Mouse (Mus musculus) spleen, postnatal 10 days (tissue): ENCODE measurements around the gene Slc25a45.
A peak's percentile ranks its signal among the peaks of the same experiment; 100 is the strongest.

Experiments used
- DNase-seq, 2 experiments: peaks; one replicate each; pipeline ENCODE4 v3.0.0; 2021 to 2022; ENCODE audit warnings: low spot score in 2 of 2

The Slc25a45 gene

DNA sequence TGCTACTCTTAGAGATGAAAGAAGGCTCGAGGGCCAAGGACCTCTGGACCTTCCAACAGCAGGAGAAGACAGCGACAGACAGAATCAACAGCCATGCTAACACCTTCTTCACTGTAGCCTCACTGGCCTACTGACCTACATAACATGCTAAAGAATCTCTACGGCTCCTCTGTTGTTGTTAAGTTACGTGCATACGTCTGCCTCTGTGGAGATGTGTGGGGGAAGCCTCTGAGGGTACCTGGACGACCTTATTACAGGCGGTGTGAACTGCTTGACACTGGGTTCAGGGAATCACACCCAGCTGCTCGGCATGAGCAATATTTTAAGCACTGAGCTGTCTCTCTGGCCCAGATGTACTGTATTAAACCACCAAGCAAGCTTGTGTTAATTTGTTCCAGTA is 49.9 kb downstream of the Slc25a45 start:
- no peak for DNase-seq

DNA sequence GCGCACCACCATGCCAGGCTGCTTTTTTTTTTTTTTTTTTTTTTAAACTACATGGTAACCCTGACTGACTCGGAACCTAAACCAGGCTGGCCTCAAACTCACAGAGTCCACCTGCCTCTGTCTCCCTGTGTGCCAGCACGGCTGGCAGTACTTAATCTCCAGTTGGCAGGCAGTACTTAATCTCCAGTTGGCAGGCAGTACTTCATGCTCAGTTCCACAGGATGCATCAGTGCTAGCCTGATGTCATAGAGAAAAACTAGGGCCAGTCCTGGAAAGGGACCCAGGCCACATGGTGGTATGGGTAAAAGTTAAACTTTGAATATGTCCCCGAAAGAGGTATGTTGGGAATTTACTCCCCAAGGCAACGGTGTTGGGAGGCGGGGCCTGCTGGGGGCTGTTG is 50.5 kb downstream of the Slc25a45 start:
- DNase-seq = no peak

GRCm38 (mm10) chr19:5928546-5928945 is 50.9 kb downstream of the Slc25a45 start:
- no peak for DNase-seq

GRCm38 (mm10) chr19:5929634-5930596 is 52.3 kb downstream of the Slc25a45 start:
- DNase-seq = peak in 1 of 2 experiments; percentile 35

- peak in 1 of 2 experiments; percentile 33 for DNase-seq
Measured at GRCm38 (mm10) chr19:5935266-5935665, 57.7 kb downstream of the Slc25a45 start.
